Mouse (Mus musculus) embryonic facial prominence, embryonic 14.5 days (tissue): Measurements from ENCODE around the gene Prkaa1. TPM values are rescaled to one million over a fixed set of nuclear protein-coding genes. Genes with fewer than 3 reads are reported as not detected.

Source experiments
- ATAC-seq: fragments of 200-750 bp; cut with Nextera tagmentation; 2 replicates; pipeline ENCODE4 v1.8.0; 2017; ENCODE audit warnings: low read depth, moderate number of reproducible peaks, moderate TSS enrichment
- DNase-seq: peaks from one replicate; pipeline ENCODE4 v3.0.0-alpha.2; 2015; ENCODE audit warnings: low spot score
- H3K27ac ChIP-seq: fragments of 300-500 bp; sonication (generic); replicated peaks from 2 replicates; pipeline ENCODE4 v1.5.1; 2014; ENCODE audit warnings: low read depth, mild to moderate bottlenecking, low read length, moderate library complexity
- H3K27me3 ChIP-seq: fragments of 300-500 bp; sonication (generic); replicated peaks from 2 replicates; pipeline ENCODE4 v1.6.1; 2014; ENCODE audit warnings: low read length; ENCODE audit not compliant: control insufficient read depth, insufficient read depth
- H3K36me3 ChIP-seq: fragments of 300-500 bp; sonication (generic); 2 replicates; pipeline ENCODE4 v1.6.1; 2014; ENCODE audit warnings: low read length, mixed read lengths; ENCODE audit not compliant: control insufficient read depth, insufficient read depth
- H3K4me1 ChIP-seq: fragments of 300-500 bp; sonication (generic); 2 replicates; pipeline ENCODE4 v1.6.1; 2014; ENCODE audit warnings: antibody characterized with exemption, low read length; ENCODE audit not compliant: control insufficient read depth, insufficient read depth
- H3K4me2 ChIP-seq: fragments of 300-500 bp; sonication (generic); 2 replicates; pipeline ENCODE4 v1.6.1; 2014; ENCODE audit warnings: low read depth, mild to moderate bottlenecking, low read length, moderate library complexity, mixed read lengths
- H3K4me3 ChIP-seq: fragments of 300-500 bp; sonication (generic); 2 replicates; pipeline ENCODE4 v1.5.1; 2014; ENCODE audit warnings: low read depth, mild to moderate bottlenecking, low read length
- H3K9ac ChIP-seq: fragments of 300-500 bp; sonication (generic); 2 replicates; pipeline ENCODE4 v1.6.1; 2014; ENCODE audit warnings: low read depth, mild to moderate bottlenecking, low read length, moderate library complexity, mixed read lengths
- H3K9me3 ChIP-seq: fragments of 300-500 bp; sonication (generic); 2 replicates; pipeline ENCODE4 v1.6.1; 2016; ENCODE audit warnings: low read length; ENCODE audit not compliant: control insufficient read depth
- WGBS: fragments of 180-500 bp; shearing (Covaris S2); extraction: QIAGEN DNeasy Blood & Tissue Kit; methylation state at CpG from one replicate; pipeline ENCODE4 v1.1.7; 2014; 5-methylcytosine and 5-hydroxymethylcytosine counted together
- polyA plus RNA-seq: library from polyadenylated mRNA; unstranded; fragments of >200 nt; fragmentation: Nextera tagmentation; extraction: Ambion mirVana; gene quantifications from 2 replicates; pipeline ENCODE4 v1.2.1, GENCODE M21; 2014

Gene Prkaa1
- 20.2 and 20.7 TPM in 2 replicates for polyA plus RNA-seq

DNA sequence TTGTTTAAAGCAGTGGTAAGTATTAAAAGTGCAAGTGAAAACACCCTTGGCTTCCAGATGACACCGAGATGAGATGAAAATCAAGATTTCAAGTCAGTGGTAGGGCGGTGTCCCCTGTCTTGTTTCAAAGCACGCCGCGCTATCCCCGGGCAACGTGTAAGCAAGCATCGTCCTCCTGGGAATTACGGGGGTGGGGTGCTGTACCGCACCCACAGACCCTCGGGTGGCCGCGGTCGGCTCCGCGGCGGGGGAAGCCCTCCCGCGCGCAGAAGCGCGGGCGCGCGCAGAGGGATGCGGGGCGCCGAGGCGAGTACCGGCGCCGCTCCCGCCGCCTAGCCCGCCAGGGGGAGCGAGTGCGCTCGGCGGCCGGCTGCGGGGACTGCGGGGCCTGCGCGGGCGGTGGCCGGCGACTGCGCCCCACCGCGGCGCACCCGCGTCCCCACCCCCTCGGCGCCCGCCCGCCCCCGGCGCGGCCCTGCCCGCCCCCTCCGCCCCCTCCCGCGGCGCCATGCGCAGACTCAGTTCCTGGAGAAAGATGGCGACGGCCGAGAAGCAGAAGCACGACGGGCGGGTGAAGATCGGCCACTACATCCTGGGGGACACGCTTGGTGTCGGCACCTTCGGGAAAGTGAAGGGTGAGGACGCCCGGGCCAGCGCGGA is at the start of gene Prkaa1:
Gene Prkaa1, plus strand, starts transcription at position 501 of the 660 bp plus-strand sequence.
- WGBS: under 1% methylated on average over 8 of the region's 80 CpGs
- H3K27ac ChIP-seq: peak within 1 kb of the TSS; percentile 86
- peak within 1 kb of the TSS; percentile 69 for H3K4me2 ChIP-seq
- H3K9ac ChIP-seq: peak within 1 kb of the TSS; percentile 90
- peak; percentile 84 for DNase-seq
- no peaks in the 10 kb centered on the region for H3K9me3 ChIP-seq
- H3K36me3 ChIP-seq: 0 out of 2 replicates have a peak, but pooled peaks cover 4% of the 10 kb centered on the region
- peak within 1 kb of the TSS; percentile 90 for H3K4me3 ChIP-seq
- ATAC-seq: peak; percentile 94
- H3K27me3 ChIP-seq: no peaks in the 10 kb centered on the region
- H3K4me1 ChIP-seq: peaks cover 19% of the 10 kb centered on the region

DNA sequence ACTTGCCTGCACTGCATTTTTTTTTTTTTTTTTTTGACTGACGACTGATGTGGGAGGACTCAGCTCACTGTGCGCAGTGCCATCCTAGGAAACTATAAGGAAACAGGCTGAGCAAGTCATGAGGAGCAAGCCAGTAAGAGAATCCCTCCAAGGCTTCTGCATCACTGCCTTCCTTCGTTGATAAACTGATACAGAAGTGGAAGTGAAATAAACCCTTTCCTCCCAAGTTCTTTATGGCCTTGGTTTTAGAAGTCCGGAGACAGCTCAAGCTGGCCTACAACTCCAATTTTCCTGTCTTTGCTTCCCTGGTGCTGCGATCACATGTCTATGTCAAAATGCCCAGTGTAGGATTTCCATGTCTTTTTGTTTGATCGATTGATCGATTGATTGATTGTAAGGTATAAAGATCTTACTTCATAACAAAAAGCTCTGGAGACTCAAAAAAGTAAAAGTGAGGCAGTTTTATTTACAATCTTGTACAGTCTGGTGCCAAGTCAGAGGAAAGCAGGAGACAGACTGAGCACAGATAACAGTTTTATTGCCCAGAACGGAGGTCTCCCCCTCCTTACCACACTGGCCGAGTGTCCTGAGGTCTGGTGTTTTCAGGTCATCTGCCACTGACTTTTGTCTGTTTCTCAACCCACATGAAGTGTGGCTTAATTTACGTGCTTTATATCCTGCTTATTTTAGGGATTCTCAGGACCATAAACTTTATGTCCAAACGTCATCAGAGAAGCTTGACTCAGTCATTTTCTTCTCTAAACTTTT is 47.9 kb upstream of the Prkaa1 start:
- Histone ChIP-seq H3K36me3 (no peaks in the 10 kb centered on the region), H3K27me3 (no peaks in the 10 kb centered on the region), H3K4me3 (no peak overlapping the region), H3K4me2 (no peak overlapping the region), H3K9me3 (no peaks in the 10 kb centered on the region), H3K9ac (no peak overlapping the region), H3K27ac (no peak overlapping the region), H3K4me1 (no peaks in the 10 kb centered on the region)
- no peak for ATAC-seq
- 86% methylated on average over 11 of the region's 11 CpGs for WGBS
- no peak for DNase-seq

DNA sequence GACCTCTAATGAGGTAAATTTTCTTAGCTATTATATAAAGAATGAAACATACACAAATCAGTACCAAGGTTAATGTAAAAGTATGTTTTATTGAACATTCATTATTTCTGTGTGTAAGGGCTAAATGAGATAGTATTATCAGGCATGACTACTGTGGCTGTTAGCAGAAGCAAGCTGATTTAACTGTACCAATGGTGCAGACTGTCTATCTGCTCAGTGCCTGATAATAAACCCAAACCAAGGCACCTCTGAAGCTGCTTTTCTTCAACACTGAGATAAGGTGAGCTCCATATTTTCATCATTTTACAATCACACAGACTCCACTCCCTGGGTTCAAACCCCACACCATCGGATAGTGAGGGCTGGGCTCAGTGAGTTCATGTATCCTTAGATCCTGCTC is 46.3 kb upstream of the Prkaa1 start:
- no peaks in the 10 kb centered on the region for H3K4me1 ChIP-seq

DNA sequence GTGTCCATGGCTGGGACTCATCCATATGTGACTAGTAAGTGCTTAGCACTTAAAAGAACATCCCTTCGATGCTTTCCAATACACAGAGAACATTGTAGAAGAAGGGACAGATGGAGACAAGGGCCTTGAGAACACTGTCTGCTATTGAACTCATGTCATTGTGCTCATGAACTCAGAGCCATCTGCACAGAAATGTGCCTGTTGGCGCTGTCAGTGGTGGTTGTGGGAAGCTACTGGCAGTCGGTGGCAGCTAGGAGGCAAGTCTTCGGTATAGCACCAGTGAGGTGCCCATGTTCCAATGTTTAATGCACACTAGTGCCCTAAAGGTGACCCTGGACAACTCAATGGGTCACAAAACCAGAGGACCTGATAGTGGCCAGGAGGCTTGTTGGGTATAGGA is 41.3 kb upstream of the Prkaa1 start:
- ATAC-seq (no peak), DNase-seq (no peak)
- Histone ChIP-seq H3K9me3 (no peaks in the 10 kb centered on the region), H3K4me1 (no peaks in the 10 kb centered on the region), H3K27ac (no peak overlapping the region), H3K9ac (no peak overlapping the region), H3K4me2 (no peak overlapping the region), H3K27me3 (no peaks in the 10 kb centered on the region), H3K4me3 (no peak overlapping the region), H3K36me3 (no peaks in the 10 kb centered on the region)
- WGBS: 91% methylated on average over 4 of the region's 4 CpGs

More for the DNA sequence above, 46.3 kb upstream of the Prkaa1 start:
- Histone ChIP-seq H3K9me3 (no peaks in the 10 kb centered on the region), H3K27me3 (no peaks in the 10 kb centered on the region), H3K4me3 (no peak overlapping the region), H3K27ac (no peak overlapping the region), H3K36me3 (no peaks in the 10 kb centered on the region), H3K4me2 (no peak overlapping the region), H3K9ac (no peak overlapping the region)
- DNase-seq: no peak
- no peak for ATAC-seq
- 94% methylated on average over 1 of the region's 1 CpGs for WGBS

DNA sequence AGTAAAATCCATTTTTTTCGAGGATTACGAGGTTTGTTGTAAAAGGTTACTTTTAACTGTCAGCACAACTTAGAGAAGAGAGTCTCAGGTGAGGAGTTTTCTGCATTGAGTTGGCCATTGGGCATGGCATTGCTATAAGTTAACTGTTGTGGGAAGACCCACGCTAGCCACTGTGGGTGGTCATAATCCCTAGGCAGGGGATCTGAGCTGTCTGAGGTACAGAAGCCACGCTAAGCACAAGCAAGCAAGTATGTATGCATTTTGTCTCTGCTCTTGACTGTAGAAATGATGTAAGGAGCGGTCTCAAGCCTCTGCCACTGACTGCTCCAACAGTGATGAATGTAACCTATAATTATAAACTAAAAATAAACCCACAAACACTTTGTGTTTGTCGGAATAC is 37.8 kb upstream of the Prkaa1 start:
- WGBS: 76% methylated on average over 6 of the region's 6 CpGs
- H3K27ac ChIP-seq: no peak overlapping the region
- DNase-seq: no peak

DNA sequence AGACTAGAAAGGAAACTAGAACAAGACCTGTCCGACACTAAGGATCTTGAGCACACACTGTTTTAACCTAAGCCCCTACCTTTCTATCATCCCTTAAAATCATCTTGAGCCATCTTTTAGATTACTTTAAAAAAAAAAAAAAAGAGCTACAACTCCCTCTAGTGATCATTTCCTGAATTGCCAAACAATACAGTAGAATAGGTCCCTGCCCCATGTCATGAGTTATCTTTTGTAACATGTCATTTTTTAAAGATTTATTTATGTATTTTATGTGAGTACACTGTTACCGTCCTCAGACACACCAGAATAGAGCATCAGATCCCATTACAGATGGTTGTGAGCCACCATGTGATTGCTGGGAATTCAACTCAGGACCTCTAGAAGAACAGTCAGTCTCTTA is 37.4 kb upstream of the Prkaa1 start:
- no peak overlapping the region for H3K9ac ChIP-seq
- H3K4me1 ChIP-seq: no peaks in the 10 kb centered on the region
- H3K36me3 ChIP-seq: no peaks in the 10 kb centered on the region
- ATAC-seq (no peak), DNase-seq (no peak)
- H3K4me2 ChIP-seq: no peak overlapping the region
- H3K4me3 ChIP-seq: no peak overlapping the region
- H3K27ac ChIP-seq: no peak overlapping the region
- no peaks in the 10 kb centered on the region for H3K27me3 ChIP-seq
- 43% methylated on average over 2 of the region's 2 CpGs for WGBS
- H3K9me3 ChIP-seq: no peaks in the 10 kb centered on the region

More for the DNA sequence above, 37.8 kb upstream of the Prkaa1 start:
- H3K4me1 ChIP-seq: no peaks in the 10 kb centered on the region
- H3K9me3 ChIP-seq: no peaks in the 10 kb centered on the region
- no peak overlapping the region for H3K4me3 ChIP-seq
- no peaks in the 10 kb centered on the region for H3K36me3 ChIP-seq
- no peak overlapping the region for H3K9ac ChIP-seq
- H3K4me2 ChIP-seq: no peak overlapping the region
- no peaks in the 10 kb centered on the region for H3K27me3 ChIP-seq
- ATAC-seq: no peak; the same call in 1 of the 2 replicates

DNA sequence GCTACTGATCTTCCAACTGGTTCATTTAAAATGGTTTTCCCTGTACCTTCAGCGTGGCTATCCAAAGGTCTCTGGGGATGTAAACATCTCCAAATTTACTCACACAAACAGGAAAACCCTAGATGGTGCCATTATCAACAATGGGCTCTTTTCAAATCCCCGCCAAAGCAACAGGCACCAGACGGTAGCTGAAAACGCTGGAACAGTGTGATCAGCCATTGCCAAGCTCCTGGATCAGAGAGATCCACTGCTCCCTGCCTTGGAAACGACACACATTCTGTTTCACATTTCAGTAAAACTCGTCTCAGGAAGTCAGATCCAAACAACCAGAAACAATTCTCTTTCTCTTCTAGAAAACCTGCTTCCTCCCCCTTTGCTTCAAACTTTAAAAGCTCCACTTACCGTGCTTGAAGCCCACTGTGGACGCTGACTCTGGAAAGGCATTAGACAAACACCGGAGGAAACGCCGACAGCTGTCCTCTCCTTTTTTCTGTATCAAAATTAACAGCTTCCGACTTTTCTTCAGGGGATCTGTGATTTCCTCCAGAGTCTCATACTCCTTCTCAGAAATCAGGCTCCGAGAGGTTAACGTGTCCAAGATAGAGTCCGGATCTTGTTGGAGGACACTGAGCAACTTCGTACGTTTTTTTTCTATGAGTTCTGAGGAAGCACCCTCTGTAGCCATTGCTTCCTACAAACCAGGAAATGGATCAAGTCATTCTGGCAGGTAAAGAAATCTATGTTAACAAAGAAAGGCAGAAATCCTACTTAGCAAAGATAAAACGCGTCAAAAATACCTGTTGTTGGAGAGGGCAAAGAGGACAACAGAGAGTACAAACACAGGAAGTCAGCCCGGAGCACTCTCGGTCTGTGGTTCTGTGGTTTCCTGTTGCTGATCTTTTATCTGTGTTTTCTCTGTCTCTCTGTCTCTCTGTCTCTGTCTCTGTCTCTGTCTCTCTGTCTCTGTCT is 35.7 kb upstream of the Prkaa1 start, which contains the start of gene Card6:
Gene Card6, minus strand, starts transcription at position 854 of the 969 bp plus-strand sequence.
- ATAC-seq (no peak), DNase-seq (no peak)
- peak within 1 kb of the TSS; percentile 55 for H3K27ac ChIP-seq
- WGBS: 50% methylated on average over 21 of the region's 21 CpGs
- peak within 1 kb of the TSS; percentile 32 for H3K4me3 ChIP-seq
- peak within 1 kb of the TSS; percentile 46 for H3K4me2 ChIP-seq
- H3K27me3 ChIP-seq: no peaks in the 10 kb centered on the region
- no peaks in the 10 kb centered on the region for H3K4me1 ChIP-seq
- no peaks in the 10 kb centered on the region for H3K9me3 ChIP-seq
- H3K36me3 ChIP-seq: no peaks in the 10 kb centered on the region
- H3K9ac ChIP-seq: peak within 1 kb of the TSS; percentile 49; the same call in 1 of the 2 replicates

DNA sequence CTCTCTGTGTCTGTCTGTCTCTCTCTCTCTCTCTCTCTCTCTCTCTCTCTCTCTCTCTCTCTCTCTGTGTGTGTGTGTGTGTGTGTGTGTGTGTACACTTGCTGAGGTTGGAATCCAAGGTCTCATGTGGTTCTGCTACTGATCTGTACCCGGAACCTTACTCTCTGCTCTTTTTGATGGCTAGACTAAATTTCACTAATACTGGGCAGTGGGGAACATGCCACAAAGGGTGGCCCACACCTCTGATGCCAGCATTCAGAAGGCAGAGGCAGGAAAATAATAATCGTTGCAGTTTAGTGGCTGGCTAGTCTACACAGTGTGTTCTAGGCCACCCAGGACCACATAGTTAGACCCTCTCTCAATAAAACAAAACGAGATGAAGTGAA is 35.0 kb upstream of the Prkaa1 start:
- no peaks in the 10 kb centered on the region for H3K4me1 ChIP-seq
- no peak overlapping the region for H3K9ac ChIP-seq
- no peak overlapping the region for H3K4me3 ChIP-seq
- H3K36me3 ChIP-seq: no peaks in the 10 kb centered on the region
- H3K27ac ChIP-seq: no peak overlapping the region
- no peak for ATAC-seq
- H3K4me2 ChIP-seq: peak overlapping the region; percentile 46; the same call in 1 of the 2 replicates
- no peaks in the 10 kb centered on the region for H3K27me3 ChIP-seq
- no peaks in the 10 kb centered on the region for H3K9me3 ChIP-seq
- no peak for DNase-seq
- WGBS: 80% methylated on average over 3 of the region's 3 CpGs
